Mouse (Mus musculus) spleen, adult 2 months (tissue): ENCODE measurements around the gene Ttc3. TPM values are rescaled to one million over a fixed set of nuclear protein-coding genes. Genes with fewer than 3 reads are reported as not detected.
"Not testable (repeated sequence)": the region's sequence is repeated elsewhere in the genome, so short reads cannot be mapped to it uniquely, and the experiment has no call there.

Experiments used
- DNase-seq, 2 experiments: peaks; one replicate each; pipeline versions ENCODE4 v3.0.0 to v3.0.0-alpha.2; 2012 to 2021; ENCODE audit warnings: low spot score in 2 of 2, low read depth in 1 of 2
- H3K27ac ChIP-seq: fragments of 200-500 bp; 2 replicates; pipeline ENCODE4 v1.5.1; 2012; ENCODE audit warnings: low read length, inconsistent platforms; ENCODE audit not compliant: insufficient read depth
- H3K27me3 ChIP-seq: fragments of 200-500 bp; 2 replicates; pipeline ENCODE4 v1.6.1; 2012; ENCODE audit warnings: mild to moderate bottlenecking, moderate library complexity, low read length, inconsistent platforms; ENCODE audit not compliant: control insufficient read depth, insufficient read depth
- H3K36me3 ChIP-seq: fragments of 200-500 bp; 2 replicates; pipeline ENCODE4 v1.6.1; 2012; ENCODE audit warnings: mild to moderate bottlenecking, low read length, inconsistent platforms; ENCODE audit not compliant: control insufficient read depth, insufficient read depth
- H3K4me1 ChIP-seq: fragments of 200-500 bp; 2 replicates; pipeline ENCODE4 v1.6.1; 2011; ENCODE audit warnings: inconsistent platforms; ENCODE audit not compliant: control insufficient read depth, insufficient read depth, insufficient read length
- H3K4me3 ChIP-seq: fragments of 200-500 bp; 2 replicates; pipeline ENCODE4 v1.5.1; 2011; ENCODE audit warnings: mild to moderate bottlenecking, inconsistent platforms; ENCODE audit not compliant: insufficient read depth, insufficient read length; ENCODE audit errors: extremely low read depth
- CTCF ChIP-seq: fragments of 200-500 bp; IDR thresholded peaks from 2 replicates; pipeline ENCODE4 v1.5.1; 2011; ENCODE audit warnings: mild to moderate bottlenecking, inconsistent platforms; ENCODE audit not compliant: insufficient read depth, insufficient read length, insufficient replicate concordance; ENCODE audit errors: extremely low read depth
- POLR2A ChIP-seq: fragments of 200-500 bp; IDR thresholded peaks from 2 replicates; pipeline ENCODE4 v1.6.1; 2011; ENCODE audit warnings: low read depth, low read length, inconsistent platforms
- WGBS: fragments of 180-500 bp; shearing (Covaris S2); methylation state at CpG from one replicate; pipeline ENCODE4 v1.1.7; 2018; 5-methylcytosine and 5-hydroxymethylcytosine counted together
- polyA plus RNA-seq: library from polyadenylated mRNA; depleted of rRNA; stranded (reverse); fragments of >200 nt; gene quantifications from 2 replicates; pipeline ENCODE4 v1.2.3, GENCODE M21; 2012

Gene Ttc3
- polyA plus RNA-seq, 1 experiment: 17.5 TPM

DNA sequence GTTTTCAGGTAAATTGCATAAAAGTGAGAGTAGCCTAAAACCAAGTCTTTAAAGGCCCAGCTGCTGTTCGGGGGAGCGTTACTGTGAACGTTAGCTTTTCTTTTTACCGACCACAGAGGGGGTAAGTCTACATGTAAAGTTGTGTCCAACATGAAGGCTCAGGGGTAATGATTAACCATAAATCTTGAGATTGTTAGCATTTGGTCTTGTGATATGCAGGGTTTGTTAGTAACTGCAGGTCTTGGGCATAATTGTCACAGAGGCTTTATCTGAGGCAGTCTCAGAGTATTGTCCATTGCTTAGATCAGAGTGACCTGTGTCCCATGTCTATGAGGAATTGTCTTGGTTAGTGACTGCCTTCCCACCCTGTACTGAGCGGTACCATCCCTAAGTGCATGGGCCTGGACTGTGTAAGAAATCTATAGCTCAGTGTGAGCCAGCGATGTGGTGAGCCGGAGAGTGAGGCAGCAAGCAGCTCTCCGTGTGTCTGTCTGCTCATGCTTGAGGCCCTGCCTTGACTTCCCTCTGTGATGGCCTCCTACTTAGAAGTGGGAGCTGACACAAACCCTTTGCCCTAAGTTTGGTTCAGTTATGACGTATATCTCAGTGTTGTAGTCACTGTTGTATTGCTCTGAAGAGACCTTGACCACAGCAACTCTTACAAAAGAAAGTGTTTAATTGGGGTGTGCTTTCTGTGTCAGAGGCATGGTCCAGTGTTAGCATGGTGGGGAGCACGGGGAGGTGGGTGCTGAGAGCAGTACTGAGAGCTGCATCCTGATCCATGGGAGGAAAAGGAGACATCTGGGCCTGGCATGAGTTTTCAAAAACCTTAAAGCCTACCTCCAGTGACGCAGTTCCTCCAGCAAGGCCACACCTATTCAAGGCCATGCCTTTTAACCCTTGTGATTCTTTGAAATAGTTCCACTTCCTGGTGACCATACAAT, 81.4 kb downstream of the Ttc3 start:
- no peak for DNase-seq
- no peak for TF ChIP-seq POLR2A
- no peak for TF ChIP-seq CTCF
- Histone ChIP-seq H3K4me1 (no peaks in the 10 kb centered on the region), H3K4me3 (no peak overlapping the region), H3K27me3 (no peaks in the 10 kb centered on the region), H3K36me3 (peaks cover 19% of the 10 kb centered on the region), H3K27ac (no peak overlapping the region)
- 92% methylated on average over 11 of the region's 11 CpGs for WGBS

DNA sequence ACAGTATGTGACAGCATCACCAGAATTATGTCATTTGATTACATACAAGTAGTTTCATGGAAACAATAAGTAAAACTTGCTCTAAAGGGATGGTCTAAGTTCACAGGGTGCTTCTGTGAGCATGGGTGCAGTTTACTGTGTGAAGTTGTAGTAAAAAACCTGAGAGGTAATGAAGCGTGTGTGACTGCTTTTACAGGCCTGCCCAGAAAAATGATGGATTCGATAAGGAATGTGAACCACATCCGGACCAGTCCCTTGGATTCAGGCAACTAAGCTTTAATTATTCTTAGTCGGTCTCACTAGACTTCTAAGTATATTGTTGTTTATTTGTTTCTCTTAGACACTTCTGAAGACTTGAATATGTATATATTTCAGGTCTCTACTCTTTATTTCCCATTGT, 82.3 kb downstream of the Ttc3 start:
- peaks cover 21% of the 10 kb centered on the region for H3K36me3 ChIP-seq

DNA sequence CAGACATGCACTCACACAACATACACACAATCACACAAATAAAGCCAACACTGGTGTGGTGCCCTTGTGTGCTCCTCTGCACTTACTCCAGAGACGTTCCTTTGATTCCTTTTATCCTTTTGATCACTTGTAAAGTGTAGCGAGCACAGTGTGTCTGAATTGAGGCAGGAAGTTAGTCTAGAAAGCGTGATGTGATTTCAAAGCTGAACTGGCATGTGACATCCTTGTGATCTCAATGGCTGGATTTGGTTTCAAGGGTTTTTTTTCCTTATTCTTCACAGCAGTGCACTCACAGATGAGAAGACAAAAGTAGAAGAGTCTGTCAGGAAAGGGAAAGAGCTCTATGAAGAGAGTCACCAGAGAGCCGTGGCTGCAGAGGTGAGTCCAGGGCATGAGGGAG, 83.7 kb downstream of the Ttc3 start:
- no peak for DNase-seq
- no peak overlapping the region for H3K4me3 ChIP-seq
- WGBS: 74% methylated on average over 4 of the region's 4 CpGs
- TF ChIP-seq POLR2A: no peak
- no peak for TF ChIP-seq CTCF
- peaks cover 23% of the 10 kb centered on the region for H3K36me3 ChIP-seq
- no peak overlapping the region for H3K27ac ChIP-seq
- no peaks in the 10 kb centered on the region for H3K4me1 ChIP-seq
- H3K27me3 ChIP-seq: no peaks in the 10 kb centered on the region

More for the DNA sequence above, 82.3 kb downstream of the Ttc3 start:
- H3K4me1 ChIP-seq: no peaks in the 10 kb centered on the region
- no peak for DNase-seq
- no peak overlapping the region for H3K4me3 ChIP-seq
- no peak overlapping the region for H3K27ac ChIP-seq
- H3K27me3 ChIP-seq: no peaks in the 10 kb centered on the region
- 89% methylated on average over 4 of the region's 4 CpGs for WGBS
- TF ChIP-seq POLR2A (no peak), CTCF (no peak)

DNA sequence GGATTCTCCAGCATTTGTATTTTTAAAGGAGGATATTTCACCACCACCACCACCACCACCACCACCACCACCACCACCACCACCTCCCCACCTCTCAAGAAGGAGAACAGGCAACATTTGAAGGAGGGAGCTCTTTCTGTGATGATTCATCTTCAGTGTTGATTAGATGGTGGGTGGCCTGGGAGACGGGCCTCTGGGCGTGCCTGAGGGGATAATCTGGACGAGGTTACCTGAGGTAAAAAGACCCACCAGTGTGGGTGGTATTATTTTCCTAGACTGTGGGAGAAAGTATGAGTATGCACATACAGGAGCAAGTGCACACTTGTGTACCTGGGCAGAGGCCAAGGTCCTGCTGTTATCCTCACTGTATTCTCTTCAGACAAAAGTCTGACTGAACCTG, 93.6 kb downstream of the Ttc3 start:
- no peak for TF ChIP-seq POLR2A
- no peak for TF ChIP-seq CTCF
- Histone ChIP-seq H3K27ac (no peak overlapping the region), H3K36me3 (peaks cover 45% of the 10 kb centered on the region), H3K4me1 (no peaks in the 10 kb centered on the region), H3K27me3 (no peaks in the 10 kb centered on the region), H3K4me3 (no peak overlapping the region)
- no peak for DNase-seq
- WGBS: 81% methylated on average over 3 of the region's 3 CpGs

DNA sequence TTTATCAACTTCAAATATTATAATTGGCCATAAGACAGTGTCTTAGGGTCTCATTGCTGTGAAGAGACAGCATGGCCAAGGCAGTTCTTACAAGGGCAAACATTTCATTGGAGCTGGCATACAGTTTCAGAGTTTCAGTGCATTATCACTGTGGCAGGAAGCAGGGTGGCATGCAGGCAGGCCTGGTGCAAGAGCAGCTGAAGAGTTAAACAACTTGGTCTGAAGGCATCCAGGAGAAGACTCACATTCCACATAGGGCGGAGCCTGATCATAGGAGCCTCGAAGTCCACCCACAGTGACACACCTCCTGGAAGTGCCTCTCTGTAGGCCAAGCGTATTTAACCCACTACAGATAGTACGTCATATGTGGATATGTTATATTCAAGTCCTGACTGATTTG, 95.5 kb downstream of the Ttc3 start:
- Histone ChIP-seq H3K4me3 (no peak overlapping the region), H3K4me1 (no peaks in the 10 kb centered on the region), H3K27me3 (no peaks in the 10 kb centered on the region), H3K27ac (no peak overlapping the region), H3K36me3 (peaks cover 35% of the 10 kb centered on the region)
- no peak for DNase-seq
- WGBS: 84% methylated on average over 4 of the region's 4 CpGs
- TF ChIP-seq CTCF (no peak), POLR2A (no peak)

DNA sequence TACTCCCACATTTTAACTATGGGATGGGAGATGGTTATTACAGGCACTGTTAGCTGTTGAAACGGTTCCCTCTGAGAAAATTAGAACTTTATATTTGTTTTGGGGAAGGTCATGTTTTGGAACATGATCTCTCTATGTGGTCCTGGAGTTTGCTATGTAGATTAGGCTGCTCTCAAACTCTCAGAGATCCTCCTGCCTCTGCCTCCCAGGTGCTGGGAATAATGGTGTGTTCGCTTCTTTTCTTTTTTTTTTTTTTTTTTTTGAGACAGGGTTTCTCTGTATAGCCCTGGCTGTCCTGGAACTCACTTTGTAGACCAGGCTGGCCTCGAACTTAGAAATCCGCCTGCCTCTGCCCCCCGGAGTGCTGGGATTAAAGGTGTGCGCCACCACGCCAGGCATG, 95.9 kb downstream of the Ttc3 start:
- not testable (repeated sequence) for DNase-seq, H3K4me3 ChIP-seq, H3K27me3 ChIP-seq, H3K27ac ChIP-seq, H3K4me1 ChIP-seq
- H3K36me3 ChIP-seq: peaks cover 31% of the 10 kb centered on the region
- 97% methylated on average over 7 of the region's 7 CpGs for whole genome bisulfite sequencing

DNA sequence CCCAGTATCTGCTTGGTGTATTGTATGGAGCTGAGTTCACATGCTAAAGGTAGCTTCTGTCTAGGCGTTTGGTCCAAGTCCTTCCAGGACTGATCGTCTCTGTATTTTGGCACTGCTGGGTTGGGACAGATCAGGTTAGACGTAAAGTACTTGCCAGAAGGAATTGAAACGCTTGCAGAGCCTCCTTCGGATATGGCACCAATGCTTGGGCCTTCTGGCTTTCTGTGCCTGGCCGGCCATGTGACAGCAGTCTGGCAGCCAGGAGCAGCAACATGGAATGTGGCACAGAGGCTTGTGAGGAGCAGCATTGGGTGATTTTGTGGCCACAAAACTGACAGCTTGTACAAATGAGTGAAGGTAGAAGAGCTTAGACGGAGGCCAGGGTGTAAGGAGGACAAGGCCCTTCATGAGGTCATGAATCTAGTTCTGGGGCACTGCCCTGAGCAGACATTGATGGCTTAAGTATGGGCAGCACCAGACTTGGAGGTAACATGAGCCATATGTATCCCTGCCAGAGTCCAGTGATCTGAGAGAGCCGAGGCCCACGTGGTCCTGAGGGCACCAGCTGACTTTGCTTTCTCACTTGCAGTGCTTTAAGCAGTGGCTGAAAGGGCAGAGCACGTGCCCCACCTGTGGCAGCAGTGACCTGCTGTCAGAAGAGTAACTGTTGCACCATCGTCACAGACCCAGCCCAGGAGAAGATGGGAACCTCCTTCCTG, 97.1 kb downstream of the Ttc3 start:
- H3K27ac ChIP-seq: no peak overlapping the region
- no peak for TF ChIP-seq CTCF
- no peak for TF ChIP-seq POLR2A
- H3K4me1 ChIP-seq: no peaks in the 10 kb centered on the region
- DNase-seq: no peak
- H3K4me3 ChIP-seq: no peak overlapping the region
- no peaks in the 10 kb centered on the region for H3K27me3 ChIP-seq
- WGBS: 91% methylated on average over 11 of the region's 11 CpGs
- H3K36me3 ChIP-seq: peaks cover 26% of the 10 kb centered on the region
